Mouse (Mus musculus): ENCODE results near the gene Pde1c.

DNA sequence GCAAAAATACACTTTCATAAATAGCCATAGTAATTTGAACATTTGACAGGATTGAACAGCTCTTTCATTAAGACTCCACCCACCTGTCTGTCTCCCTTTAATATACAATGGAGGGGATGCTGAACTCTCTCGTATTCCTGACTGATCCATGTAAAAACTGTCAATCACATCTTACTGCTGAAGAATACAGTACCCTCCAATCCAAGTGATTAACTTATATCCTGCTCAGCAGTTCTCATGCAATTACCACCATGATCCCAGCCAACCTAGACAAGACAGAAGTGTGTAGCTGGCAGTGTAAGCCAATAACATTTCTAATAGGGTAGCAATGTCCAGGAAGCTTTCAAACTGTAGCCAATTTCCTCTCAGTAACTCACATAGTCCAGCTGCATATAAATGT is 226.9 kb downstream of the Pde1c start:
- TF ChIP-seq POLR2A (IDR thresholded peaks at IDR 0.05; ENCODE audit: extremely low read depth, insufficient read depth, low read length) (no peak), CTCF (IDR thresholded peaks at IDR 0.05; ENCODE audit: low read depth, low read length) (no peak)
